Mouse (Mus musculus): ENCODE results near the gene Popdc3. TPM values are rescaled to one million over a fixed set of nuclear protein-coding genes. Genes with fewer than 3 reads are reported as not detected.

Gene Popdc3
- polyA plus RNA-seq, 1 experiment, result 0.50 TPM

DNA sequence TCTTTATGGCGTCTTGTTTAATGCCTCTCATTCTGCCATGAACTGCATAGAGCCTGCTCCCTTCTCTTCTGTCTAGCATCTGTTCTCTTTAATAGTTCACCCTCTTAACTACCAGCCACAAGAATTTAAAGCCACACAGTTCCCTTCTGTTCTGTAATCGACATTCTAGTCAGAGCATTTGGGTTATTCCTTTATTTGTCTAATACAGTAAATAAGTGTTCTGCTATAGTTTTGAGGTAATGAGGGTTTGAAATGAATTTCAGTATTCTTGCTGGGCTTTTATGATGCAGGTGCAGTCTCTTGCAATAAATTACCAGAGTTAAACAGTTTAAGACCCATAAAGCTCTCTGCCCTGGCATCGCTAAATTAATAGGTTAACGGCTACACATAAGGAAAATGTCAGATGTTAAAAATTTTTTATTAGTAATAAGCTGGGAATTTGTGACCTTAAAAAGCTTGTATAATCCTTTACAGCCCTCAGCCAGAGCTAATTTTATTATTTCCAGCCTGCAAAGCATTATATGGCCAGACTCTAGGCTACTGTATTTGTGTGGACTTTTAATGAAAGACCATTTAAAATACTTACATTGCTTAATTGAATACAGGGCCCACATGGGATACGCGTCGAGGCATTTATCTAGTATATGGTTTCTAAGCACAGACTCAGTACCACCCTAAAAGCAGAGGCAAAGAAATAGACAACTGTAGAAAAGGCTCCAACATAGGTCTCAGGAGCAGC is 37.3 kb upstream of the Popdc3 start:
- DNase-seq, result no peak
- H3K4me3 ChIP-seq (ENCODE audit: control insufficient read depth, insufficient read depth, low read length), result no peak overlapping the region
- H3K27me3 ChIP-seq (ENCODE audit: control insufficient read depth, insufficient read depth, low read length), result no peaks in the 10 kb centered on the region
- TF ChIP-seq CTCF (IDR thresholded peaks at IDR 0.05; ENCODE audit: borderline replicate concordance, control insufficient read depth, extremely low read depth, insufficient read depth, low read length, poor library complexity), result no peak
- no peak for TF ChIP-seq POLR2A (IDR thresholded peaks at IDR 0.05; ENCODE audit: control insufficient read depth, extremely low read depth, insufficient read depth, low read length, poor library complexity)
- 97% methylated on average over 7 of the region's 7 CpGs for WGBS
- H3K27ac ChIP-seq (ENCODE audit: control insufficient read depth, insufficient read depth, low read length), result no peak overlapping the region
- peaks cover 4% of the 10 kb centered on the region; the same call in 1 of the 2 replicates for H3K36me3 ChIP-seq (ENCODE audit: control insufficient read depth, insufficient read depth, low read length)
- H3K4me1 ChIP-seq (replicated peaks; ENCODE audit: control insufficient read depth, insufficient read depth, low read length), result no peaks in the 10 kb centered on the region

DNA sequence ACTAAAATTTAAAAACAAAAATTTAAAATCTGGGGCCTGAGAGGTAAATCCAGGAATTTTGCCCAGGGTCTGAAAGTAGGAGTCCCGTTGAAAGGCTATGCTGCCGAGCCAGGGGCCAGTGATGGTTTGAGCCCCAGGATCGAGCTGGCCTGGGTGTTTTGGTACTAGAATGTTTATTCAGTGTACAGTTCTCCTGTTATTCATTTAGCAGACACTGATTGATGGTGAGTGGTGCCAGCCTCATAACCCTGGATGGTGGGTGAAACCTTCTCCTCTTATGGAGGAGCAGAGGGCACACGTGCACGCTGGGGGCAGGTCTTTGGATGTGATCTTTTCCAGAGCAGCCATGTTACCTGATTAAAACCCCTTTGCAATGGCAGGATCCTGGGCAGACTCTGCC is 35.5 kb upstream of the Popdc3 start:
- no peak for TF ChIP-seq CTCF (IDR thresholded peaks at IDR 0.05; ENCODE audit: borderline replicate concordance, control insufficient read depth, extremely low read depth, insufficient read depth, low read length, poor library complexity)
- TF ChIP-seq POLR2A (IDR thresholded peaks at IDR 0.05; ENCODE audit: control insufficient read depth, extremely low read depth, insufficient read depth, low read length, poor library complexity), result no peak
- Histone ChIP-seq H3K4me1 (replicated peaks; ENCODE audit: control insufficient read depth, insufficient read depth, low read length) (no peaks in the 10 kb centered on the region), H3K4me3 (ENCODE audit: control insufficient read depth, insufficient read depth, low read length) (no peak overlapping the region), H3K36me3 (ENCODE audit: control insufficient read depth, insufficient read depth, low read length) (peaks cover 7% of the 10 kb centered on the region; the same call in 1 of the 2 replicates), H3K27ac (ENCODE audit: control insufficient read depth, insufficient read depth, low read length) (no peak overlapping the region), H3K27me3 (ENCODE audit: control insufficient read depth, insufficient read depth, low read length) (no peaks in the 10 kb centered on the region)
- no peak for DNase-seq
- 94% methylated on average over 5 of the region's 5 CpGs for WGBS

DNA sequence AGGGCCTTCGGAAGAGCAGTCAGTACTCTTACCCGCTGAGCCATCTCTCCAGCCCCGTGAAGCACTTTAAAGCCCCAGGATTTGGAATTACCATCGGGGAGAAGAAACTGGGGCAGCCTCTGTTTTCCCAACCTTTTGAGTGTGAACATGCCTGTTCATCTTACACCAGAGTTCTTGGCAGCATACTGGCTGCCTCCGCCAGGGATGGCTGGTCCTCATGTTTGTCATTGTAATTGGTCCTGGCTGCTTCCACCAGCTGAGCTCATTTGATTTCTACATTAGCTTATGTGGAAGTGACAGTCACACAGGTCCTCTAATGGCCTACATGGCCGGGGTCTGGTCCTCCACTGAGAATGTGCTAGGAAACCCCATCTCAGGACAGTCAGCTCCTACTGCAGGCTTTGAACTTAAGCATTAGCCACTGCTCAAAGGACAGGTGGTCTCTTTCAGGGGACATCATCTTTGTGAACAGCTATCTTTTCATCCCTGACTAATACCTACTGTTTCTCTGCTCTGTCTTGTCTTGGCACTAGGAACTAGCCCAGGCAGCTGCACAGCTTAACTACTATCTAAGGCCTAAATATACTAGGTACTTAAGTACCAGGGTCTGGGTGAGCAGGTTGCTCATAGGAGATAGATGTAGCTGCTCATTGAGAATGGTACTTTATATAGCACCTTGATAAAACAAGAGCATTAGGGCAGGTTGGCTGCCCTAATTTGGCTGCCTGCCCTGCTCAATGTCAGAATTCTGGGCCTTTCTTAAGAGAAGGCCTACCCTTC is 33.7 kb upstream of the Popdc3 start:
- H3K4me1 ChIP-seq (replicated peaks; ENCODE audit: control insufficient read depth, insufficient read depth, low read length), result no peaks in the 10 kb centered on the region
- no peak for TF ChIP-seq CTCF (IDR thresholded peaks at IDR 0.05; ENCODE audit: borderline replicate concordance, control insufficient read depth, extremely low read depth, insufficient read depth, low read length, poor library complexity)
- no peak for TF ChIP-seq POLR2A (IDR thresholded peaks at IDR 0.05; ENCODE audit: control insufficient read depth, extremely low read depth, insufficient read depth, low read length, poor library complexity)
- H3K36me3 ChIP-seq (ENCODE audit: control insufficient read depth, insufficient read depth, low read length), result peaks cover 10% of the 10 kb centered on the region; the same call in 1 of the 2 replicates
- H3K27me3 ChIP-seq (ENCODE audit: control insufficient read depth, insufficient read depth, low read length), result no peaks in the 10 kb centered on the region
- H3K4me3 ChIP-seq (ENCODE audit: control insufficient read depth, insufficient read depth, low read length), result no peak overlapping the region
- 96% methylated on average over 6 of the region's 6 CpGs for WGBS
- DNase-seq, result no peak
- no peak overlapping the region for H3K27ac ChIP-seq (ENCODE audit: control insufficient read depth, insufficient read depth, low read length)

DNA sequence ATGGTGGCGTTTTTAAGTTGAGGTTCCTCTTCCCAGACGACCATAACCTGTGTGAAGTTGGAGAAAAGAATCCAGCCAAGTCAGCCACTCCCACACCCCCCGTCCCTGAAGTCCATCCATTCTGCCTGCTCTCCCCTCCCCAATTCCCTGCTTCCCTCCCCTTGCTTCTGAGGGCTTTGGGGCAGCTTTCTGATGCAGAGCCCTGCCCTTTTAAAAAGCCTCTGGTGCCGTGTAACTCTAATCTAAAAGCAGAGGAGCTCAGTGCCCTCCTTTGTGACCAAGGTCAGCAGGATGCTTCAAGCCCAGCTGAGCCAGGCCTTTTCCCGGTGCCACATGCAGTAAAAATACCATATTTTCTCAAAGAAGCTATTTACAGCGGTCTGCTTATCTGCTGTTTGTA is 31.1 kb upstream of the Popdc3 start:
- no peak for TF ChIP-seq CTCF (IDR thresholded peaks at IDR 0.05; ENCODE audit: borderline replicate concordance, control insufficient read depth, extremely low read depth, insufficient read depth, low read length, poor library complexity)
- no peak for TF ChIP-seq POLR2A (IDR thresholded peaks at IDR 0.05; ENCODE audit: control insufficient read depth, extremely low read depth, insufficient read depth, low read length, poor library complexity)
- Histone ChIP-seq H3K4me1 (replicated peaks; ENCODE audit: control insufficient read depth, insufficient read depth, low read length) (no peaks in the 10 kb centered on the region), H3K36me3 (ENCODE audit: control insufficient read depth, insufficient read depth, low read length) (peaks cover 31% of the 10 kb centered on the region), H3K27me3 (ENCODE audit: control insufficient read depth, insufficient read depth, low read length) (no peaks in the 10 kb centered on the region), H3K27ac (ENCODE audit: control insufficient read depth, insufficient read depth, low read length) (no peak overlapping the region), H3K4me3 (ENCODE audit: control insufficient read depth, insufficient read depth, low read length) (no peak overlapping the region)
- DNase-seq, result no peak
- WGBS, result 92% methylated on average over 6 of the region's 6 CpGs

DNA sequence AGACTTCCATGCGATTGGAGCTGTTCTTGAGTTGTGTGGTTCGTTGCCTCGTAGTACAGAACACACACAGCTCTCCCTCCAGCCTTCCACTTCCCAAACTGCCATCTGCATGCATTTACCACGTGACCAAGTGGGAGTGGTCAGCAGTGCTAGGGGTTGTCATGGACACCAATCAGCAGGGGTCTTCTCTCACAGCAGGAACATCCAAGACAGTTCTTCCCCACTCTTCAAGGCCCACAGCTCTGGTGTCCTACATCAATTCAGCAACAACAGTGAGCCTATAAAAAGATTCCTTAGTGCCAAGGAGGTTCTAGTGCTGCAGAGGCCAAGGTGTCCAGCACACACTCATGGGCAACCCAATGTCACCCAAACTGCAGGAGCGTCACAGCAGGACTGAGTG is 26.8 kb upstream of the Popdc3 start:
- Histone ChIP-seq H3K27me3 (ENCODE audit: control insufficient read depth, insufficient read depth, low read length) (no peaks in the 10 kb centered on the region), H3K36me3 (ENCODE audit: control insufficient read depth, insufficient read depth, low read length) (peaks cover 66% of the 10 kb centered on the region), H3K27ac (ENCODE audit: control insufficient read depth, insufficient read depth, low read length) (no peak overlapping the region), H3K4me1 (replicated peaks; ENCODE audit: control insufficient read depth, insufficient read depth, low read length) (no peaks in the 10 kb centered on the region), H3K4me3 (ENCODE audit: control insufficient read depth, insufficient read depth, low read length) (no peak overlapping the region)
- no peak for DNase-seq
- 89% methylated on average over 5 of the region's 5 CpGs for WGBS
- TF ChIP-seq CTCF (IDR thresholded peaks at IDR 0.05; ENCODE audit: borderline replicate concordance, control insufficient read depth, extremely low read depth, insufficient read depth, low read length, poor library complexity) (no peak), POLR2A (IDR thresholded peaks at IDR 0.05; ENCODE audit: control insufficient read depth, extremely low read depth, insufficient read depth, low read length, poor library complexity) (no peak)

DNA sequence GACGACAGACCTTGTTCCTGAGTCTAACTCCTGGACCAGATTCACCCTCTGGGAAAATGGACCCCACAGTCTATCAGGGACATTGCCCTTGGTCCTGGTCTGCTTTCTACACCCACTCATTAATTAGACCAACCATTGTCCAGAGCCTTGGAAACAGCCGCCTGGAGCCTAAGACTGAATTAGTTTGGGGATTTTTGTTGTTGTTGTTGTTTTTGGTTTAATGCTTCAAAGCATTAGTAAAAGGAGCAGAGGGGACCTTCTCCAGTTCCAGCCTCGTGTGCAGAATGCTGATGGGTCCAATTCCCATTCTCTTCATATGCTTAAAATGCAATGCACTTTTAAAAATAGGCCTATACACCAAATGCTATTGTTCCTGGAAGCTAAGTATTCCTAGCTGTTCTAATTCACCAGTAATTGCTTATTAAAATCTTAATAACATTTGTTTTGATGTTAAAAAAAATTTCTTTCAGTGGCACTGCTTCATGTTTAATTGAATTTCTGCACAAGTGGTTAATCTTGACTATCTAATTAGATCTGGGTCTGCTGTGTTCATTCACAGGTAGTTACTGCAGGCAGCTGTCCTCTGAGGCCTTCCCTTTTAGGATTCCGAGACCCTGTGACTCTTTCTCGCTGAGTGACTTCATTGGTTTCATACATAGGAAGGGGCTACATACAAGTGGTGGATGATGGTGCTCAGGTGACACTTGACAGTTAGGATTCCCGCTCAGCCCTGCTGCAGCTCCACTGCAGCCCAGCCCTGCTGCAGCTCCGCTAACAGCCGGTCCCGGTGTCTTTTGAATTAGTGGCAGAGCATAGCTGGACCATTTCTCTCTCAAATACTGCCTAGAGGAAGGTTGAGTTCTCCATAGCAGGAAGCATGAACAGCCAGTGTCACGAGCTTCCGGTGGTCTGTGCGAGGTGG is 25.9 kb upstream of the Popdc3 start:
- H3K36me3 ChIP-seq (ENCODE audit: control insufficient read depth, insufficient read depth, low read length), result peaks cover 74% of the 10 kb centered on the region
- no peak overlapping the region; the same call in 1 of the 2 replicates for H3K27ac ChIP-seq (ENCODE audit: control insufficient read depth, insufficient read depth, low read length)
- H3K27me3 ChIP-seq (ENCODE audit: control insufficient read depth, insufficient read depth, low read length), result no peaks in the 10 kb centered on the region
- WGBS, result 96% methylated on average over 12 of the region's 12 CpGs
- TF ChIP-seq POLR2A (IDR thresholded peaks at IDR 0.05; ENCODE audit: control insufficient read depth, extremely low read depth, insufficient read depth, low read length, poor library complexity) (no peak), CTCF (IDR thresholded peaks at IDR 0.05; ENCODE audit: borderline replicate concordance, control insufficient read depth, extremely low read depth, insufficient read depth, low read length, poor library complexity) (no peak)
- no peaks in the 10 kb centered on the region for H3K4me1 ChIP-seq (replicated peaks; ENCODE audit: control insufficient read depth, insufficient read depth, low read length)
- DNase-seq, result no peak
- no peak overlapping the region for H3K4me3 ChIP-seq (ENCODE audit: control insufficient read depth, insufficient read depth, low read length)
